Mouse (Mus musculus) heart, postnatal 36 days (tissue): ENCODE results near the gene Efna2. TPM values are rescaled to one million over a fixed set of nuclear protein-coding genes. Genes with fewer than 3 reads are reported as not detected.

Experiments used
- DNase-seq, 2 experiments: peaks; one replicate each; pipeline ENCODE4 v3.0.0; 2021 to 2022
- intact Hi-C: fragments of 180-260 bp; cut with DNase I; formaldehyde crosslinking; loops from one replicate; pipeline ENCODE4 v1.15.1; 2025
- total RNA-seq, 2 experiments: library from RNA; stranded (reverse); gene quantifications; 2 replicates each; pipeline ENCODE4 v1.2.3; 2021

Gene Efna2
- total RNA-seq, 2 experiments from 2014 or later: 0.75 to 1.1 TPM

DNA sequence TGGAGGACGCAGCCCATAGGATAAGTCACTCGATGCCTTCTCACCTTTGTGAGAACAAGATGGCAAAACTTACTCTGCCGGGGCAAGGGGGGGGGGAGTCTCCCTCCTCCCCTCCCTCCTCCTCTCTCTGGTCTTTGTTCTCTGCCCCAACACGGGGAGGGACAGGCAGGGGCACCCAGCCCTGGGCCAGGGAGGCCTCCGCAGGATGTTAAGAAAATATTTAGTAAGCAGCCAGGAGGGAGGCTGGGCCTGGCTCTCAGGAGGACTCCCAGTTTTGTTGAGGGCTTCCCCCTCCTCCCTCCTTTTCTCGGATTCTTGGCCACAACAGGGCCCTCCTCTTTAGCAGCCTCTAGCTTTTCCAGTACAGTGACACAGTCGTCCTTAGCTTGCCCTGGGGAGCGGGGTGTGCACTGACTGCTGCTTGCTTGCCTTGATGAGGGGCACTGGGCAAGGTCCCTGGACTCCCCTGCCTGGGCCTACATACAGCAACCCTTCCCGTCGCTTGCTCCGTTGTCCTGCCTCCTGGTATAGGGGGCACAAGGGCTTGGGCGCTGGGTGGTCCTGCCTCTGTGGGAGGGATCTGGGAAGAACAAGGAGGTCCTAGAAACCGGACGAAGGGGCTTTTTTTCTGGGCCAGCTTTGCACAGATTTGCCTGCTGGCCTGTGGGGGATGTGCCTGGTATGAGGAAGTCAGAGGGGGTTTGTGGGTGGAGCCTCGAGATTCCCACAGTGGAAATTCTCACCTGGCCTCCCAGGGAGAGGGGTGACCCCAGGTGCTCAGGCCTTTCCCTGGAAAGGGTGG is 27.0 kb upstream of the Efna2 start:
- DNase-seq: peak; percentile 59 to 71
- intact Hi-C loops: no loop called here

DNA sequence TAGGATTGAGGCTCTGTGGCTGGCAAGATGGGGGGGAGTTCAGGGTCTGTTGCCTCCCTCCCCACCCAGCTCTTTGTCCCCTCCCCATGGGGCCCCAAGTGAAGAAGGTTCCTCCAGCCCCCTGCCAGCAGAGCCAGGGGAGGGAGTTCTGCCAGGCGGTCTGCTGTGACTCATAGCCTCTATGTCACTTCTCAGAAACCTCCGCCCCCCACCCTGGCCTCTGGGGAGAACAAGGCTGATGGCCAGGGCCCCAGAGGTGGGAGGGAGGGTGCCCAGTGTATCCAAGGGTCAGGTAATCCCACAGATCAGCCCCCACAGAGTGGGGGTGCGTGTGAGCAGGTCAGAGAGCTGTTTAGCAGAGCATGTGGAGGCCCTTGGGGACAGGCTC is 26.4 kb upstream of the Efna2 start:
- intact Hi-C loops: no loop called here
- peak in 1 of 2 experiments; percentile 67 for DNase-seq

DNA sequence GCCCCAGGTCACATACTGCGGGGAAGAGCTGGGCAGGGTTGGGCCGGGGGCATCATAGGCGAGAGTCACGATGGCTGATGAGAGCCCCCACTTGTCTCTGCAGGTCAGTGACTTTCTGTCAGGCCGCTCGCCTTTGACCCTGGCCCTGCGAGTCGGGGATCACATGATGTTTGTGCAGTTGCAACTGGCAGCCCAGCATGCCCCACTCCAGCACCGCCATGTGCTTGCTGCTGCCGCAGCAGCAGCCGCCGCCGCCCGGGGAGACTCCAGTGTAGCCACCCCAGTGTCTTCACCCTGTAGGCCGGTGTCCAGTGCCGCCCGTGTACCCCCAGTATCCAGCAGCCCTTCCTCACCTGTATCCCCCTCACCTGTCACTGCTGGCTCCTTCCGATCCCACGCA is 25.6 kb upstream of the Efna2 start:
- no peak for DNase-seq

GRCm38 (mm10) chr10:80154384-80154783 is 24.9 kb upstream of the Efna2 start:
- intact Hi-C loops: no loop called here

More for the DNA sequence above, 25.6 kb upstream of the Efna2 start:
- intact Hi-C loops: no loop called here

GRCm38 (mm10) chr10:80155277-80155676 is 24.0 kb upstream of the Efna2 start:
- intact Hi-C loops: no loop called here
- no peak for DNase-seq

More at GRCm38 (mm10) chr10:80154384-80154783, 24.9 kb upstream of the Efna2 start:
- no peak for DNase-seq

GRCm38 (mm10) chr10:80156002-80156751 is 23.1 kb upstream of the Efna2 start:
- DNase-seq: no peak
- intact Hi-C loops: no loop called here

DNA sequence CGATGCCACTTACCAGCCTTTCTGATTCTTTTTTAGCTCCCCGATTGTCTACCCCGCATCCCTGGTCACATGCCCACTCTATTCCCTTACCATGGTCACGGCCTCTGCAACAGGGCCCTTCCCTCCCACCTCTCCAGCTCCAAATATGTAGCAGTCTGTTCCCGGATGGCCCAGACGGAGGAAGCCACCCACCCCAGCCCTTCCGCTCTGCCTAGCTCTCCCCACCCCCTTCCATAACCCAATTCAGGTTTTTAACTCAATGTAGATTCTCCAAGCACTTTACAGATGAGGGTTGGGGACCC is 22.6 kb upstream of the Efna2 start:
- intact Hi-C loops: no loop called here
- peak in 1 of 2 experiments; percentile 56 for DNase-seq

- intact Hi-C loops: no loop called here
- DNase-seq: peak in 1 of 2 experiments; percentile 42
Observed at GRCm38 (mm10) chr10:80157141-80157929, 21.9 kb upstream of the Efna2 start.

GRCm38 (mm10) chr10:80158307-80158986 is 20.8 kb upstream of the Efna2 start:
- peak; percentile 76 to 81 for DNase-seq
- intact Hi-C loops: loop anchor here (1.0 kb wide), 1 partner anchor 8 kb away; no protein-coding TSS in a partner anchor

GRCm38 (mm10) chr10:80159021-80159560 is 20.2 kb upstream of the Efna2 start:
- peak in 1 of 2 experiments; percentile 57 for DNase-seq
- intact Hi-C loops: no loop called here

- intact Hi-C loops: no loop called here
- DNase-seq: peak; percentile 97 to 98
Observed at GRCm38 (mm10) chr10:80159561-80160454, 19.5 kb upstream of the Efna2 start.

GRCm38 (mm10) chr10:80160455-80161371 is 18.6 kb upstream of the Efna2 start:
- peak; percentile 88 to 90 for DNase-seq
- intact Hi-C loops: no loop called here

DNA sequence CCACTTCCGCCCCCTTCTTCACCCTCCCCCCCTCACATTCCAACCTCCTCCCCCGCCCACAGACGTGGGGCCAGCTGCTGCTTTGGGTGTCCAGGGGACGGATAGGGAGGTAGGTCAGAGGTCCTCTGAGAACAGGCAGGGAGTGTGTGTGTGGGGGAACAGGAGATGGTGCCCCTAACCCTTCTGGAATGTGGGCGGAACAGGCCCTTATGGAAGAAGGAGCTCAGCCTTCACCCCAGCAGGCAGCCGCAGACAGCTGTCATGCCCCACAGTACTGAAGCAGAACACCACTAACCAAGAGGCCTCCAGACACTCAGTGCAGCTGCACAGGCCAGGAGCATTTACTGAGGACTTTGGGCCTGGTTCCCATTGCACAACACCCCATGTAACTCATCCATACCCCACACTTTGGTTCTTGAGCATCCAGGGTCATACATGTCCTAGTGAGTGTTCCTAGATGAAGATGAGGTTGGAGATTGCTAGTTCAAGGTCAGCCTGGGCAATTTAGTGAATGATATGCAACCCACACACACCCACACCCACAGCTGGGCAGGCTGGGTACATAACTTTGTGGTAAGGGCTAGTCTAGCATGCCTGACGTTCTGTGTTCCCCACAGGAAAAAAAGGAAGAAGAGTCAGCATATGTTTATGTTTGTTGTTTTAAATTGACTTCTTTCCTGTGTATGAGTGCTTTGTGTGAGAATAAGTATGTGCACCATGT is 17.6 kb upstream of the Efna2 start:
- intact Hi-C loops: no loop called here
- peak in 1 of 2 experiments; percentile 54 for DNase-seq

DNA sequence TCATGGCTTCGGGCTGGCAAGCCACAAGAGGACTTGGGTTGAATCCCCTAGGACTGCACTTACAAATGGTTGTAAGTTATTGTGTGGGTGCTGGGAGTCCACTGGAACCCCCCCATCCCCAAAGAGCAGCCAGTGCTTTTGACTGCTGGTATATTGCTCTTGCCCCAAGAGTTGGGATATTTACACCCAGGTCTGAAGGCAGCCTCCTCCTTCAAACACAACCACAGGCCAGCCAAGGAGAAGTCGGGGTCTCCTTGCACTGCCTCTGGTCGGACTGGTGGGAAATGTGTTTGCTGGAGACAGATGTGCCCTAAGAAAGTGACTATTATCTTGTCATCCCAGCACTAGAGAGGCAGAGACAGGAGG is 17.1 kb upstream of the Efna2 start:
- intact Hi-C loops: no loop called here
- DNase-seq: no peak

DNA sequence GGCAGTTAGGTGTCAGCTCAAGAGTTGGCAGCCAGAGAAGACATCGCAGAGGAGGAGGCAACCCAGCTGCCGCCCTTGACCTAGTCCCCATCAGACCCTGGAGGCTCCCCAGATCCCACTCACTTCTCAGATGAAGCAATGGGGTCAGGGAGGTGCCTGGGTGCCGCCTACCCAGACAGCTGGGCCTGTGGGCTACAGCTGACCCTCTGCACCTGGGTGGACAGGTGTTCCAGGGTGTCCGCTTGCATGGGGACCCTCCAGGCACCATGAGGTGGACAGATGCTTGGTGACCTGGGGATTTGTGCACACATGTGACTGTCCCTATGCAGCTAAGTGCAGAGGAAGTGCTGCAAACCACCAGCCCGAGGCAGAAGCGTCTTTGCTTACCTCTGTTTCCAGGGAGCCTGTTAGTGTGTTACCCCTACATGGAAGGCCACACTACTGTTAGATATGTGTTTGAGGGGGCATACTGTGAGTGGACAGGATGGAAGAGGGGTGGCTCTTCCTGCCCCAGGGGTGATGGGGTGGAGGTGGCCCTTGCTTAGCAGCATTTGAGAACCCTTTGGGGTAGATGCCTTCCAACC is 16.5 kb upstream of the Efna2 start:
- intact Hi-C loops: no loop called here
- no peak for DNase-seq

DNA sequence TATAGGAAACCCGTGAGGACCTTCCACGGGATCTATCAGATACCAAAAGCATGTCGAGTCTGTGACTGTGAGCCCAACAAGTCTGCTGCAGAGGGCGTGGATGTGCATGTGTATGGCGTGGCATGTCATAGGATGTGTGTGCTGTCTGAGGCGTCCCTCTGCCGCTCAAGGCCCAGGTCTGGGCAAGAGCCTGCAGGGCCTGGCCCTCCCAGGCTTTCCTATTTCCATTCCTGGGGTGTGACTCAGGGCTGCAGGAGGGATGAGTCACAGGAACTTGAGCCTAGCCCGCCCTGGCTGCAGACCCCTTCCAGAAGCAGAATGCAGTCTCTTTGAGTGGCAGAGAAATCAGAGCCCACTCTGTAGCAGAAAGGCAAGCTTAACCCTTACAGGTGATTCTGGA is 15.6 kb upstream of the Efna2 start:
- DNase-seq: peak; percentile 42 to 53
- intact Hi-C loops: loop anchor here (2.0 kb wide), 2 partner anchors 19 to 47 kb away; no protein-coding TSS in a partner anchor
